In the genomic region with DNA sequence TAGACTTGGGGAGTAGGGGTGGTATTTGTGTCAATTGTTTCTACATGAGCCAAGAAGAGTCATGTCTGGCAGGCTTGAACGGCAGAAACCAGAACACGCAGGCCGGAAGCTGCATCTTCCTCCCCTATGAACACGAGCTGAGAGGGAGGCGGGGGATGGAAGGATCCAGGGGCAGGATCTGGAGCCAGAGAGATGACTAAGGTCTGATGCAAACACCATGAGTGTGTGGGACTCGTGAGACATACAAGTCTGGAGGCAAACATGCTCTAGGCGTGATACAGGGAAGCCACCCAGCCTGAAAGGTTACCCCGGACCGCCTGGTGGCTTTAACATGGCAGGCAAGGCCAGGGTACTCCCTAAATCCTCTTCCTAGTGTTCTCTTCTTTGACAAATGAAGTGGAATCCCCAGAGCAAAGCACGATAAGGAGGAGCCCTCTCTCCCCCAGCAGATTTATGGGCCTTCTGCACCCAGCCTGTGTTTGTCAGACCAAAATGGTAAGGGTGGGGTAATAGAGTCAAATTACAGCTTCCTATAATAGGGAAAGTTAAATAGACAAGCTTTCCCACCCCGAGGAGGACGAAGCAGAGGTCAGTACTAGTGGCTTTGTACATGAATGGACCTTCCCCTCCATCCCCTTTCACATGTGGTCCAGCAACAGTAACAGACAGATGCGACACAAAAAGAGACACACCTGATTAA, we compare ENCODE assay signal across 11 mouse cellular contexts.
DNase-seq lines count a peak whose midpoint lies in the region; ATAC-seq and TF ChIP-seq lines count a peak whose summit lies in the region.
"Had no signal": no experiment of that assay in that cellular context is flagged by ENCODE, and none has a peak within 500 bp of the region (broad histone marks: within the 10 kb centered on the region; RNA-seq: fewer than 3 reads in every experiment).

No protein-coding gene starts in this region.

- no peak overlapping the region for H3K4me3 ChIP-seq in lung, postnatal 0 days (ENCODE audit: low read depth, low read length)
- no peak overlapping the region for H3K4me3 ChIP-seq in embryonic fibroblast, embryonic 13.5 days (ENCODE audit: insufficient read depth, low read length)
- H3K4me3 ChIP-seq in myocyte, result no peak overlapping the region
- H3K4me3 ChIP-seq in midbrain, embryonic 11.5 days (ENCODE audit: low read depth, low read length), result no peak overlapping the region

- no peak overlapping the region for H3K4me2 ChIP-seq in lung, postnatal 0 days (replicated peaks; ENCODE audit: low read depth, low read length)
- peak overlapping the region; percentile 14 for H3K4me2 ChIP-seq in myocyte (ENCODE audit: low read depth)
- H3K4me2 ChIP-seq in midbrain, embryonic 11.5 days, result no peak overlapping the region
- H3K4me2 ChIP-seq: liver, embryonic 11.5 days had no signal

- no peak for TF ChIP-seq EP300 in lung, postnatal 0 days (IDR thresholded peaks at IDR 0.05)

- H3K36me3 ChIP-seq in lung, postnatal 0 days (ENCODE audit: insufficient read depth, low read length), result no peaks in the 10 kb centered on the region
- no peaks in the 10 kb centered on the region for H3K36me3 ChIP-seq in myocyte (ENCODE audit: control insufficient read depth, insufficient read depth)
- H3K36me3 ChIP-seq in midbrain, embryonic 11.5 days (ENCODE audit: control insufficient read depth, insufficient read depth, low read length), result no peaks in the 10 kb centered on the region

- no peak overlapping the region for H3ac ChIP-seq in myocyte (ENCODE audit: control insufficient read depth, insufficient read length)

- no peaks in the 10 kb centered on the region for H3K79me2 ChIP-seq in myocyte (ENCODE audit: control insufficient read depth, insufficient read depth)

- TF ChIP-seq POLR2A in embryonic fibroblast, embryonic 13.5 days (IDR thresholded peaks at IDR 0.05; ENCODE audit: low read depth, low read length), result no peak
- no peak for TF ChIP-seq POLR2A in myocyte (IDR thresholded peaks at IDR 0.05; ENCODE audit: insufficient read length, low read depth)

- peak; percentile 59 for ATAC-seq in lung, postnatal 0 days
- no peak for ATAC-seq in midbrain, embryonic 11.5 days (ENCODE audit: low FRiP score)
- ATAC-seq: activated CD4-positive, CD25-positive, alpha-beta regulatory T cell, adult 4 months had no signal

- no peaks in the 10 kb centered on the region for H3K27me3 ChIP-seq in lung, postnatal 0 days (replicated peaks; ENCODE audit: insufficient read depth, low read length)
- H3K27me3 ChIP-seq in myocyte (ENCODE audit: control insufficient read depth, insufficient read depth, insufficient read length), result no peaks in the 10 kb centered on the region
- no peaks in the 10 kb centered on the region for H3K27me3 ChIP-seq in midbrain, embryonic 11.5 days (ENCODE audit: control insufficient read depth, insufficient read depth, low read length)

- H3K4me1 ChIP-seq in lung, postnatal 0 days (ENCODE audit: insufficient read depth, low read depth, low read length), result no peaks in the 10 kb centered on the region
- H3K4me1 ChIP-seq in embryonic fibroblast, embryonic 13.5 days (ENCODE audit: control insufficient read depth, insufficient read depth, low read length), result peaks cover 16% of the 10 kb centered on the region
- peaks cover 4% of the 10 kb centered on the region; the same call in 1 of the 2 replicates for H3K4me1 ChIP-seq in midbrain, embryonic 11.5 days (ENCODE audit: control insufficient read depth, insufficient read depth, low read length)

- no peak for TF ChIP-seq CTCF in lung, postnatal 0 days (IDR thresholded peaks at IDR 0.05)
- TF ChIP-seq CTCF in embryonic fibroblast, embryonic 13.5 days (IDR thresholded peaks at IDR 0.05; ENCODE audit: borderline replicate concordance, insufficient read depth, low read length), result no peak

- no peak overlapping the region for H3K9ac ChIP-seq in lung, postnatal 0 days (replicated peaks; ENCODE audit: low read depth)
- H3K9ac ChIP-seq in midbrain, embryonic 11.5 days (ENCODE audit: low read length), result no peak overlapping the region

- no peaks in the 10 kb centered on the region for H3K9me3 ChIP-seq in lung, postnatal 0 days (ENCODE audit: low read length)
- peaks cover 3% of the 10 kb centered on the region; the same call in 1 of the 2 replicates for H3K9me3 ChIP-seq in midbrain, embryonic 11.5 days (ENCODE audit: control insufficient read depth, low read length)

- H3K27ac ChIP-seq in lung, postnatal 0 days (ENCODE audit: low read length), result no peak overlapping the region
- peak overlapping the region; percentile 55; the same call in 1 of the 2 replicates for H3K27ac ChIP-seq in embryonic fibroblast, embryonic 13.5 days (ENCODE audit: insufficient read depth, low read length)
- no peak overlapping the region for H3K27ac ChIP-seq in midbrain, embryonic 11.5 days (ENCODE audit: low read depth, low read length)
- H3K27ac ChIP-seq: macrophage had no signal

- DNase-seq in heart, adult 18-20 months, result peak; percentile 46 to 63
- no peak for DNase-seq in heart, adult 8-10 months (ENCODE audit: low spot score)
- DNase-seq in lung, postnatal 0 days (ENCODE audit: low spot score), result peak; percentile 28
- no peak for DNase-seq in lung, postnatal 4 days
- no peak for DNase-seq in testis, postnatal 10 days (ENCODE audit: low spot score)
- no peak for DNase-seq in midbrain, embryonic 11.5 days (ENCODE audit: low spot score, missing footprints)

- 74% methylated on average over 13 of the region's 13 CpGs for WGBS in lung, postnatal 0 days
- 60% methylated on average over 13 of the region's 13 CpGs for WGBS in midbrain, embryonic 11.5 days

TF ChIP-seq in myocyte, 11 proteins besides CTCF, POLR2A, EP300 and RAD21:
- no peak for TF ChIP-seq TCF12 (IDR thresholded peaks at IDR 0.05; ENCODE audit: insufficient read depth, poor library complexity, severe bottlenecking)
- no peak for TF ChIP-seq SRF (IDR thresholded peaks at IDR 0.05; ENCODE audit: control insufficient read depth, insufficient read length, low read depth)
- no peak for TF ChIP-seq MAX (IDR thresholded peaks at IDR 0.05; ENCODE audit: low read depth)
- no peak for TF ChIP-seq E2F4 (IDR thresholded peaks at IDR 0.05; ENCODE audit: insufficient read depth)

Comparison
In these comparisons a context has a peak if more than half of its experiments do, and no peak if none do; other contexts are left out.
1. DNase-seq: peak in heart, adult 18-20 months (2 of 2) and lung, postnatal 0 days (single experiment); none in heart, adult 8-10 months (single experiment), lung, postnatal 4 days (0 of 2), testis, postnatal 10 days (single experiment) and midbrain, embryonic 11.5 days (single experiment).